Mouse (Mus musculus): ENCODE results near the gene Sumf2. TPM values are rescaled to one million over a fixed set of nuclear protein-coding genes. Genes with fewer than 3 reads are reported as not detected.

The Sumf2 gene
- polyA plus RNA-seq (2015; fragmentation: Nextera tagmentation; extraction: Ambion mirVana), result 17.6 and 18.5 TPM in 2 replicates

- 6% methylated on average over 22 of the region's 22 CpGs for WGBS (ENCODE audit: insufficient replicate concordance)
- H3K9ac ChIP-seq, result peak within 1 kb of the TSS; percentile 71
Observed at GRCm38 (mm10) chr5:129846752-129847557, at the start of gene Sumf2. Sumf2 (plus strand) TSS chr5:129846986.

DNA sequence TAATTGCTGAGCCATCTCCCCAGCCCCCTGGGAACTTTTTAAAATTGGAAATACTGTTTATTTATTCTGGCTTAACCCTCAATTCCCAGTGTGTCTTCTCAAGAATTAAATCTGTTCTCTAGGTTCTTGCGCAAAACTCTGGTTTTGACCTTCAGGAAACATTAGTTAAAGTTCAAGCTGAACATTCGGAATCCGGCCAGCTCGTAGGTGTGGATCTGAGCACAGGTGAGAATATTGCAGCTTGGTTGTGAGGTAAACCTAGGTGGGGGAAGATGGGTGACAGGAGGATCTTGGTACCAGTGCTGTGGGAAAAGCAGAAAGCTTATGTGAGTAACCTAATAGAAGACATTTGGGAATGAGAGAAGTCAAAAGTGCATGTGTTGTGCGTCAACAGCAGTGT is 1.9 kb upstream of the Sumf2 start:
- no peak overlapping the region for H3K9ac ChIP-seq
- no peak overlapping the region for H3K27ac ChIP-seq (replicated peaks)
- no peak overlapping the region for H3K4me2 ChIP-seq
- H3K4me3 ChIP-seq (replicated peaks), result no peak overlapping the region
- 84% methylated on average over 5 of the region's 5 CpGs for WGBS (ENCODE audit: insufficient replicate concordance)
- peaks cover 20% of the 10 kb centered on the region for H3K4me1 ChIP-seq (replicated peaks)
- H3K36me3 ChIP-seq (replicated peaks), result peaks cover 30% of the 10 kb centered on the region
- ATAC-seq (ENCODE audit: insufficient read depth), result no peak
- H3K27me3 ChIP-seq, result no peaks in the 10 kb centered on the region
- no peaks in the 10 kb centered on the region for H3K9me3 ChIP-seq (replicated peaks)

More at GRCm38 (mm10) chr5:129846752-129847557, at the start of gene Sumf2:
- H3K4me1 ChIP-seq (replicated peaks), result peaks cover 20% of the 10 kb centered on the region
- H3K27me3 ChIP-seq, result no peaks in the 10 kb centered on the region
- peak within 1 kb of the TSS; percentile 80 for H3K27ac ChIP-seq (replicated peaks)
- H3K4me3 ChIP-seq (replicated peaks), result peak within 1 kb of the TSS; percentile 74
- no peaks in the 10 kb centered on the region for H3K9me3 ChIP-seq (replicated peaks)
- peak; percentile 98 for ATAC-seq (ENCODE audit: insufficient read depth)
- H3K4me2 ChIP-seq, result peak within 1 kb of the TSS; percentile 83
- peaks cover 36% of the 10 kb centered on the region for H3K36me3 ChIP-seq (replicated peaks)

DNA sequence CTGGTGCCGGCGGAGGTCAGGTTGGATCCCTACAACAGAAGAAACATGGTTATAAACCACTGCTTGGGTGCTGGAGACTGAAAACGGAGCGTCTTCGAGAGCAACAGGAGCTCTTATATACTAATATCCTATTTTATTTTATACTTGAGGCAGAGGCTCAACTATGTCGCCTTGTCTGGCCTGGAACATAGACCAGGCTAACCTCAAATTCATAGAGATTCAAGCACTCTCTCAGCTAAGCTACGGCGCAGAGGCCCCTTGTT is 703 bp downstream of the Sumf2 start:
- ATAC-seq (ENCODE audit: insufficient read depth), result no peak
- WGBS (ENCODE audit: insufficient replicate concordance), result 34% methylated on average over 8 of the region's 8 CpGs
- Histone ChIP-seq H3K27ac (replicated peaks) (no peak overlapping the region), H3K27me3 (no peaks in the 10 kb centered on the region), H3K4me1 (replicated peaks) (peaks cover 20% of the 10 kb centered on the region), H3K9me3 (replicated peaks) (no peaks in the 10 kb centered on the region), H3K4me3 (replicated peaks) (peak overlapping the region; percentile 74), H3K4me2 (peak overlapping the region; percentile 83), H3K36me3 (replicated peaks) (peaks cover 36% of the 10 kb centered on the region), H3K9ac (peak overlapping the region; percentile 71)

DNA sequence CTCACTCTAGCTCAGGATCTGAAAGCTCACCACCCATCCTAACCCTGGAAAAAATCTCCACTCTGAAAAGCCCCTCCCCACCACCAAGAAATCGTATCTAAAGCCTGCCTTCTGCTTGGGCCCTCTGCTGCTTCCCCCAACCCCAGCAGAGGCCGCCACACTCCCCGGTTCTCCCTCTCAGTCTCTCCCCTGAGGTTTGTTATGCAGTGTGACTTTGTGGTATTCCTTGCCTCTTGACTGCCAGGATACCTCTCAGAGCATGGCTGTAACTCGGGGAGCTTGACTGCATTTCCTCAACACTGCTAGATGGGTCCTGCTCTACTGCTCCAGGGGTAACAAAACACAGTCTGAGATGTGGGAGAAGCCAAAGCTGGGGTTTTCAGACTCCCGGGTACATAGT is 8.4 kb downstream of the Sumf2 start:
- Histone ChIP-seq H3K4me1 (replicated peaks) (no peaks in the 10 kb centered on the region), H3K36me3 (replicated peaks) (peaks cover 56% of the 10 kb centered on the region), H3K4me3 (replicated peaks) (no peak overlapping the region), H3K9ac (no peak overlapping the region), H3K27me3 (no peaks in the 10 kb centered on the region), H3K9me3 (replicated peaks) (no peaks in the 10 kb centered on the region), H3K4me2 (no peak overlapping the region), H3K27ac (replicated peaks) (no peak overlapping the region)
- ATAC-seq (ENCODE audit: insufficient read depth), result no peak
- WGBS (ENCODE audit: insufficient replicate concordance), result 61% methylated on average over 5 of the region's 5 CpGs

GRCm38 (mm10) chr5:129856414-129856813 is 9.6 kb downstream of the Sumf2 start:
- Histone ChIP-seq H3K9me3 (replicated peaks) (no peaks in the 10 kb centered on the region), H3K4me2 (no peak overlapping the region), H3K27me3 (no peaks in the 10 kb centered on the region), H3K4me1 (replicated peaks) (no peaks in the 10 kb centered on the region), H3K9ac (no peak overlapping the region), H3K36me3 (replicated peaks) (peaks cover 54% of the 10 kb centered on the region), H3K27ac (replicated peaks) (no peak overlapping the region), H3K4me3 (replicated peaks) (no peak overlapping the region)
- ATAC-seq (ENCODE audit: insufficient read depth), result no peak
- 79% methylated on average over 5 of the region's 5 CpGs for whole genome bisulfite sequencing (ENCODE audit: insufficient replicate concordance)

DNA sequence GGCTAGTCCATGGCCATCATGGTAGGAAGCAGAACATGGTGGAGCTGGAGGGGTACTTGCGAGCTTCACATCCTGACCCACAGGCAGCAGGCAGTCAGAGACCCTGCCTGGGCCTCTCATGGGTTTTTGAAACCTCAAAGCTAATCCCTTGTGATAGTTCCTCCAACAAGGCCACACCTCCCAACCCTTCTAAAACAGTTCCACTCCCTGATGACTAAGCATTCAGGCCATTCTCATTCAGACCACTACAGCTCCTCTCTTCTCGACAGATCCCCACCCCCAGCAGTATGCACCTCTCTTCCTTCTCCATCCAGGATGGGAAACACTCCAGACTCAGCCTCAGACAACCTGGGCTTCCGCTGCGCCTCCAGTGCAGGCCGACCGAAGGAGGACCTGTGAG is 15.5 kb downstream of the Sumf2 start:
- Histone ChIP-seq H3K9me3 (replicated peaks) (no peaks in the 10 kb centered on the region), H3K36me3 (replicated peaks) (peaks cover 35% of the 10 kb centered on the region), H3K27ac (replicated peaks) (no peak overlapping the region), H3K4me2 (no peak overlapping the region), H3K4me1 (replicated peaks) (peaks cover 9% of the 10 kb centered on the region), H3K27me3 (no peaks in the 10 kb centered on the region), H3K4me3 (replicated peaks) (no peak overlapping the region), H3K9ac (no peak overlapping the region)
- WGBS (ENCODE audit: insufficient replicate concordance), result 82% methylated on average over 6 of the region's 6 CpGs
- no peak for ATAC-seq (ENCODE audit: insufficient read depth)

DNA sequence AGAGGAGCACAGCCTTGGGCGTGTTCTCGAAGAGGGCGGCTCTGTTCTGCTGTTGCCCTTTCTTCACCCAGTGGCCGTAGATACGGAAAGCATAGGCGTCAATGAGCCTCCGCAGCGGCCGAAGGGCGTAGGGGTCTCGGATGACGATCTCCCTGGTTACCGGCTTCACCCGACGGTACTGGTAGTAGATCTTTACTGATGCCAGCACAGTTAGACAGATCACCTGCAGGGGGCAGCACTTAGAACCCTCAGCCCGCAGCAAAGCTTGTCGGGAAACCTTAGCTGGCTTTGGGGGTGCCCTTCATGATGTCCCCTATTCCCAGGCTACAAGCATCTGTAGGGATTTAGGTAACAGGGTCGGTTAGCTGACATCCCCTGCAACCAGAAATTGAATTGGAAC is 17.7 kb downstream of the Sumf2 start:
- Histone ChIP-seq H3K9me3 (replicated peaks) (no peaks in the 10 kb centered on the region), H3K27ac (replicated peaks) (no peak overlapping the region), H3K4me1 (replicated peaks) (peaks cover 9% of the 10 kb centered on the region), H3K9ac (no peak overlapping the region), H3K27me3 (no peaks in the 10 kb centered on the region), H3K4me2 (peak overlapping the region; percentile 20; the same call in 1 of the 2 replicates), H3K4me3 (replicated peaks) (no peak overlapping the region), H3K36me3 (replicated peaks) (peaks cover 20% of the 10 kb centered on the region)
- no peak for ATAC-seq (ENCODE audit: insufficient read depth)
- 10% methylated on average over 18 of the region's 18 CpGs for WGBS (ENCODE audit: insufficient replicate concordance)

DNA sequence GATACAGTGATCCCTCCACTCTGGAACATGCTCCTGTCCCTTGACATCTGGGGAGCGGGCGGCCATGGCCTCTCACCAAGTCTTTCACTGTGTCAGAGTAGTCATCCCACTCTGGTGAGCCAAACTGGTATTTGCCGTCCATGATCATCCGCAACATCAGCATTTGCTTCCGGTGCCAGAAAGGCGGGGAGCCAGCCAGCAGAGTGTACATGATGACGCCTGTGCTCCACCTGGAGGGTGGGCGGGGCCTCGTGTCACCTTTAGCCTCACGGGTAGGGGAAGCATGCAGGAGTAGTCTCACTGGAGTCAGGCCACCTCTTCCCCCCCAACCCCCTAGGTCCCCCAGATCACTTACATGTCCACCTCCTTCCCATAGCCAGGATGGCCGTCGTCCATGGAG is 19.1 kb downstream of the Sumf2 start:
- Histone ChIP-seq H3K9me3 (replicated peaks) (no peaks in the 10 kb centered on the region), H3K4me3 (replicated peaks) (no peak overlapping the region), H3K36me3 (replicated peaks) (peaks cover 13% of the 10 kb centered on the region), H3K9ac (no peak overlapping the region), H3K4me1 (replicated peaks) (peaks cover 9% of the 10 kb centered on the region), H3K27me3 (no peaks in the 10 kb centered on the region), H3K27ac (replicated peaks) (no peak overlapping the region), H3K4me2 (no peak overlapping the region)
- no peak for ATAC-seq (ENCODE audit: insufficient read depth)
- 65% methylated on average over 12 of the region's 12 CpGs for WGBS (ENCODE audit: insufficient replicate concordance)

- ATAC-seq (ENCODE audit: insufficient read depth), result no peak
- no peaks in the 10 kb centered on the region for H3K27me3 ChIP-seq
- H3K9ac ChIP-seq, result no peak overlapping the region
- H3K4me2 ChIP-seq, result no peak overlapping the region
- no peaks in the 10 kb centered on the region for H3K9me3 ChIP-seq (replicated peaks)
- no peaks in the 10 kb centered on the region for H3K36me3 ChIP-seq (replicated peaks)
- no peak overlapping the region for H3K4me3 ChIP-seq (replicated peaks)
- H3K27ac ChIP-seq (replicated peaks), result no peak overlapping the region
- 76% methylated on average over 19 of the region's 19 CpGs for WGBS (ENCODE audit: insufficient replicate concordance)
- H3K4me1 ChIP-seq (replicated peaks), result peaks cover 4% of the 10 kb centered on the region
Observed at GRCm38 (mm10) chr5:129869238-129869995, 22.6 kb downstream of the Sumf2 start.

DNA sequence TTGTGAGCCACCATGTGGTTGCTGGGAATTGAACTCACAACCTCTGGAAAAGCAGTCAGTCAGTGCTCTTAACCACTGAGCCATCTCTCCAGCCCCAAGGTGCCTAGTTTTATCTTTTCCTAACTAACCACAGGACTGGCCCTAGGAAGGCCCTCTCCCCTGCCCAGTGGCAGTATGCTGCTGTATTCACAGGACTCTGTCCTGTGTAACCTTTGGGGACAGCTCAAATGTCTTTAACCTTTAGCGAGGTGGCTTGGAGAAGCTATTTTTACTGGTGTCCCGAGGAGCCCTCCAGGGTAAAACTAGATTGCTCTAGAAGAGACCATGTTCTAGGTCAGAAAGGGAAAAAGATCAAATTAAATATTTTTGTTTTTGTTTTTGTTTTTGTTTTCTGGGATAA is 24.5 kb downstream of the Sumf2 start:
- Histone ChIP-seq H3K4me1 (replicated peaks) (no peaks in the 10 kb centered on the region), H3K27me3 (no peaks in the 10 kb centered on the region), H3K27ac (replicated peaks) (no peak overlapping the region), H3K4me3 (replicated peaks) (no peak overlapping the region), H3K9ac (no peak overlapping the region), H3K4me2 (no peak overlapping the region), H3K9me3 (replicated peaks) (no peaks in the 10 kb centered on the region), H3K36me3 (replicated peaks) (no peaks in the 10 kb centered on the region)
- no peak for ATAC-seq (ENCODE audit: insufficient read depth)
- 61% methylated on average over 2 of the region's 2 CpGs for WGBS (ENCODE audit: insufficient replicate concordance)

DNA sequence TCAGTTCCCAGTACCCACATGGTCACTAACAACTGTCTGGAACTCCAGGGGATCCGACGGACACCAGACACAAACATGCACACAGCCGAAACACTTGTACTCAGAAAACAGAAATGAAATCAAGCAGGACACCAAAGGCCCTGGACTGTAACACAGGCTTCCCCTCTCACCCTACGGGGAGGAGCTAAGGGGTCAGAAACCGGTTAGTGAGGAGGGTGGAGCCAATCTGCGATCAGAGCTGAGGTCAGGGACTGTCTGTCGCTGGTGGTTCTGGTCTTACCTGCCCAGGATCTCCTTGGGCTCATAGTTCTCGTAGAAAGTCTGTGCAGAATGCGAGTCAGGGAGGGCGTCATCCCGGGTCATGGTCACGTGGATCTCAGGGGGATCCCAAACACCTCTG is 27.2 kb downstream of the Sumf2 start:
- Histone ChIP-seq H3K9me3 (replicated peaks) (no peaks in the 10 kb centered on the region), H3K4me2 (no peak overlapping the region), H3K9ac (no peak overlapping the region), H3K4me1 (replicated peaks) (no peaks in the 10 kb centered on the region), H3K27me3 (no peaks in the 10 kb centered on the region), H3K27ac (replicated peaks) (no peak overlapping the region), H3K36me3 (replicated peaks) (no peaks in the 10 kb centered on the region), H3K4me3 (replicated peaks) (no peak overlapping the region)
- no peak for ATAC-seq (ENCODE audit: insufficient read depth)
- WGBS (ENCODE audit: insufficient replicate concordance), result 69% methylated on average over 12 of the region's 12 CpGs

Data from liver, embryonic 15.5 days (tissue).